Mouse (Mus musculus): ENCODE results near the gene Rab9b. TPM values are rescaled to one million over a fixed set of nuclear protein-coding genes. Genes with fewer than 3 reads are reported as not detected.

Gene Rab9b
- total and polyA plus RNA-seq, 2 experiments from 2014 or later = 17.3 to 19.9 TPM

- Histone ChIP-seq H3K9me3 (ENCODE audit: low read length) (no peaks in the 10 kb centered on the region), H3K36me3 (ENCODE audit: insufficient read depth, low read length) (no peaks in the 10 kb centered on the region), H3K27ac (no peak overlapping the region), H3K27me3 (ENCODE audit: insufficient read depth, low read length) (no peaks in the 10 kb centered on the region), H3K4me1 (ENCODE audit: insufficient read depth, low read length) (no peaks in the 10 kb centered on the region), H3K9ac (replicated peaks; ENCODE audit: low read length) (no peak overlapping the region), H3K4me3 (ENCODE audit: low read length) (no peak overlapping the region), H3K4me2 (ENCODE audit: low read depth, low read length) (no peak overlapping the region)
- DNase-seq (ENCODE audit: low spot score) (peak; percentile 84), ATAC-seq (peak; percentile 84)
- peak; percentile 85 for TF ChIP-seq CTCF (IDR thresholded peaks at IDR 0.05; ENCODE audit: low read depth)
- 8% methylated on average over 1 of the region's 1 CpGs for WGBS
Observed at GRCm38 (mm10) chrX:136820250-136820649, 48.3 kb downstream of the Rab9b start.

GRCm38 (mm10) chrX:136819752-136820151 is 48.8 kb downstream of the Rab9b start:
- H3K27me3 ChIP-seq (ENCODE audit: insufficient read depth, low read length) = no peaks in the 10 kb centered on the region
- 80% methylated on average over 6 of the region's 6 CpGs for WGBS
- no peak overlapping the region for H3K9ac ChIP-seq (replicated peaks; ENCODE audit: low read length)
- H3K4me1 ChIP-seq (ENCODE audit: insufficient read depth, low read length) = no peaks in the 10 kb centered on the region
- H3K36me3 ChIP-seq (ENCODE audit: insufficient read depth, low read length) = no peaks in the 10 kb centered on the region
- no peak overlapping the region for H3K4me3 ChIP-seq (ENCODE audit: low read length)
- no peaks in the 10 kb centered on the region for H3K9me3 ChIP-seq (ENCODE audit: low read length)
- H3K27ac ChIP-seq = no peak overlapping the region
- DNase-seq (ENCODE audit: low spot score) (no peak), ATAC-seq (no peak)
- no peak for TF ChIP-seq CTCF (IDR thresholded peaks at IDR 0.05; ENCODE audit: low read depth)
- H3K4me2 ChIP-seq (ENCODE audit: low read depth, low read length) = no peak overlapping the region

Other genes starting within 250 kb of the Rab9b start
- gene Tceal1, start 160.8 kb downstream of the Rab9b start, total RNA-seq (2014; rRNA removed) = 10.6 and 12.3 TPM in 2 replicates
- 22.5 and 26.8 TPM in 2 replicates for gene Tceal1, start 160.8 kb downstream of the Rab9b start, polyA plus RNA-seq (2015; fragmentation: Nextera tagmentation; extraction: Ambion mirVana)
- gene Morf4l2, start 125.1 kb downstream of the Rab9b start, total RNA-seq (2014; rRNA removed) = 250 and 251 TPM in 2 replicates
- 527 and 536 TPM in 2 replicates for gene Morf4l2, start 125.1 kb downstream of the Rab9b start, polyA plus RNA-seq (2015; fragmentation: Nextera tagmentation; extraction: Ambion mirVana)
- gene Glra4, start 88.6 kb downstream of the Rab9b start, total RNA-seq (2014; rRNA removed) = not detected in 2 replicates
- gene Glra4, start 88.6 kb downstream of the Rab9b start, polyA plus RNA-seq (2015; fragmentation: Nextera tagmentation; extraction: Ambion mirVana) = 0.11 TPM in 1 of 2 replicates, not detected in the other
- 54.3 and 64.8 TPM in 2 replicates for gene Plp1, start 46.1 kb downstream of the Rab9b start, total RNA-seq (2014; rRNA removed)
- gene Plp1, start 46.1 kb downstream of the Rab9b start, polyA plus RNA-seq (2015; fragmentation: Nextera tagmentation; extraction: Ambion mirVana) = 46.2 and 67.2 TPM in 2 replicates
- gene H2bfm, start 58.6 kb upstream of the Rab9b start, total RNA-seq (2014; rRNA removed) = not detected in 2 replicates
- not detected in 2 replicates for gene H2bfm, start 58.6 kb upstream of the Rab9b start, polyA plus RNA-seq (2015; fragmentation: Nextera tagmentation; extraction: Ambion mirVana)
- 1.0 and 6.3 TPM in 2 replicates for gene Tmsb15b2, start 106.7 kb upstream of the Rab9b start, total RNA-seq (2014; rRNA removed)
- gene Tmsb15b2, start 106.7 kb upstream of the Rab9b start, polyA plus RNA-seq (2015; fragmentation: Nextera tagmentation; extraction: Ambion mirVana) = 74.9 and 82.2 TPM in 2 replicates
- 1.7 and 4.2 TPM in 2 replicates for gene Tmsb15l, start 108.1 kb upstream of the Rab9b start, total RNA-seq (2014; rRNA removed)
- gene Tmsb15l, start 108.1 kb upstream of the Rab9b start, polyA plus RNA-seq (2015; fragmentation: Nextera tagmentation; extraction: Ambion mirVana) = 8.8 and 9.1 TPM in 2 replicates
- 0.68 and 19.2 TPM in 2 replicates for gene Tmsb15b1, start 108.1 kb upstream of the Rab9b start, total RNA-seq (2014; rRNA removed)
- 39.0 and 43.7 TPM in 2 replicates for gene Tmsb15b1, start 108.1 kb upstream of the Rab9b start, polyA plus RNA-seq (2015; fragmentation: Nextera tagmentation; extraction: Ambion mirVana)
- 151 and 166 TPM in 2 replicates for gene Zcchc18, start 124.4 kb upstream of the Rab9b start, total RNA-seq (2014; rRNA removed)
- 495 and 508 TPM in 2 replicates for gene Zcchc18, start 124.4 kb upstream of the Rab9b start, polyA plus RNA-seq (2015; fragmentation: Nextera tagmentation; extraction: Ambion mirVana)
- gene Slc25a53, start 169.5 kb upstream of the Rab9b start, total RNA-seq (2014; rRNA removed) = 24.8 and 28.4 TPM in 2 replicates
- 12.2 and 12.6 TPM in 2 replicates for gene Slc25a53, start 169.5 kb upstream of the Rab9b start, polyA plus RNA-seq (2015; fragmentation: Nextera tagmentation; extraction: Ambion mirVana)
- 9.8 and 10.9 TPM in 2 replicates for gene Fam199x, start 180.8 kb upstream of the Rab9b start, total RNA-seq (2014; rRNA removed)
- 6.4 and 6.8 TPM in 2 replicates for gene Fam199x, start 180.8 kb upstream of the Rab9b start, polyA plus RNA-seq (2015; fragmentation: Nextera tagmentation; extraction: Ambion mirVana)

Data from hindbrain, postnatal 0 days (tissue).